Mouse (Mus musculus) telencephalon, adult 2 months (tissue): ENCODE measurements around the gene Gnb5.

Experiments
- DNase-seq: peaks from one replicate; pipeline ENCODE4 v3.0.0-alpha.2; 2011; ENCODE audit warnings: low read depth, low spot score

The Gnb5 gene

DNA sequence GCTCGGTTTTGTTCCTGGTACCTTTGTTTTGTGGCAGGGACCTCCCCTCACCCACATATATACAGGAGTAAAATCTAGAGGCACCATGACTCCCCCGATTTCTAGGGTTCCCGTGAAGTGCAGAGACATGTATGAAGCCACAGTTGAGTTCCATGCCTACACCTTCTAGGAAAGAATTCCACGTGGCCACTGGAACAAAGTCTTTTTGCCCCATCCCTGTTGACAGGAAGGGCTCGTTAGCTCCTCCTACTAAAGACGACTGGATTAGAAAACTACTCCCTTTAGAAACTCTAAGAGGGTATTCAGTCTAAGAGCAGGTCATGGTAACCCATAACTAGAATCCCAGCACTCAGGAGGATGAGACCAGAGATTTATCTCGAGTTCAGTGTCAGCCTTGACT, 1.8 kb upstream of the Gnb5 start:
- DNase-seq, result no peak

- DNase-seq, result no peak
These were observed 927 bp downstream of the Gnb5 start for GRCm38 (mm10) chr9:75307015-75307414.

DNA sequence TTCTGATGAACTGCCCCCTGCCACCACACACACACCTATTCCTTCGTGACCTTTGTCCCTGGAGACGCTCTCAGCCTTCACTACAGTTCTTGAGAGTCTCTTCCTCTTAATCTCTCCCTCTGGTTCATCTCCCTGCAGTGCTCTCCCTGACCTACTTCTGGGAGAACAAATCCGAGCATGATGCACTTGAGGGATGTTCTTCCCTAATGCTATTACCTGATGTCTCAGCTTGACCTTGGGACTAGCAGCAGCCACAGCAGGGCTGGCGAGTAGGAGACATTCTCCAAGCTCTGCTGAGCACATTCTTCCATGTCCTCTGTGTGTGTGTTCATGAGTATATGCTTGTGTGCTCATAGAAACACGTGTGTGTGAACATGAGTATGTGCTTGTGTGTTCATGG, 2.5 kb downstream of the Gnb5 start:
- no peak for DNase-seq

DNA sequence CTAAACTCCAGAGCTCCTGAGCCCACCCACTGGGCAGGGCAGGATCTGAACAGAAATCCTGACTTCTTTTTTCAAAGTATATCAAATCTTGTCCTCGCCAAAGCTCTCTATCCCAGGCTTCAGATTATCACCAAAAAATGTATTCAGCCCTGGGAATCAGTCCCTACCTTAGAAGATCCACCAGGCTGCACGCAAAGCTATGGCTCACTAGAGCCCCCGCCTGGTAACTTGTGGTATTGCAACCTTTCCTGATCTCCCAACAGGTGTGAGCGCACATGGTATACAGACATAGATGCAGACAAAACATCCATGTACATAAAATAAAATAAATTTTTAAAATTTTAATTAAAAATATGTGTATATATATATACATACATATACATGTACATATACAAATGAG, 5.9 kb downstream of the Gnb5 start:
- no peak for DNase-seq

DNA sequence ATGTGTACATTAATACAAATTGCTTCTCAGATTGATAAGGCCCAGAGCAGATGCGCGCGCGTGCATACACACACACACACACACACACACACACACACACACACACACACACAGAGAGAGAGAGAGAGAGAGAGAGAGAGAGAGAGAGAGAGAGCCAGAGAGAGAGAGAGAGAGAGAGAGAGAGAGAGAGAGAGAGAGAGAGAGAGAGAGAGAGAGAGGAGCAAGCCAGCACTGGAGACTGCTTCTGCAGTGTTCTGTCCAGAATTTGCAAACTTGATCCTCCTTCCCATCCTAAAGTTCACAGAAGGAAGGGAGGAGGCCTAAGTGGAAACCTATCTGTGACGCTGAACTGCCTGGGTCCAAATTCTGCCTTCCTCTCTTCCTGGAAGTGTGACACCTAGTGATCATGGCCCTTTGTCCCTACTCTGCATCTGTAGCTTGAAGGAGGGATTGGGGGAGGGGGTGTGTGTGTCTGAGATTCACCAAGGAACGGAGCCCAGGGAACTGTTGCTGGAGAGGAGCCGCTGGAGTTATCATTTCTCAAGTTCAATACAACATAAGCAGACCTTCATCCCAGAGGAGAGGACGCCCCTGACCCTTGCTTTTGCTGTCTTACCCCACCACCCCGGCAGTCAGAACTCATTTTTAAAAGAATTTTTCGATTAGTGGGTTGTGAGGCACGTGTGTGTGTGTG, 7.2 kb downstream of the Gnb5 start:
- no peak for DNase-seq

DNA sequence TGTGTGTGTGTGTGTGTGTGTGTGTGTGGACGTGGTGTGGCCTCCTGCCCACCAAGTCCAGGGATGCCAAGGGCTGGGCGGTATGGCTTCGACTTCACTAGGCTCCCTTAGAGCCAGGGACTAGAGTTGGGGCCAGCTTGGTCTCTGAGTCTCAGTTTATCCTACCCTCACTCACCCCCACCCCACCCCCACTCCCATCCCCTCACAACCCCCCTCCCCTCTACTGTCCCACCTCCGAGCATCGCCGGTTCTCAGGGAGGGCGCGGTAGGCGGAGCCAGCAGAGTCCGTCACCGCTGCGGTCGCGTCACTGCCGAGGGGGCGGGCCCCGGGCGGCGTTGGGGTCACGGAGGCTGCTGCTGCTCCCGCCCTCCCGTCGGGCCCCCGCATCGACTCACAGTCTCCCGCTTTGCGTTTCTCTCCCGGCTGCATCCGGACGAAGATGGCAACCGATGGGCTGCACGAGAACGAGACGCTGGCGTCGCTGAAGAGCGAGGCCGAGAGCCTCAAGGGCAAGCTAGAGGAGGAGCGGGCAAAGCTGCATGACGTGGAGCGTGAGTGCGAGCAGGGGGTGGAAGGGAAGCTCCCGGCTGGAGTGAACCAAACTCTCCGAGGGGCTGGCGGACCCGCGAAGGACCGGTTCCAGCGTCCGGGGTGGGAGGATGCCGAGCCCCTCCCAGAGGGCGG, 7.9 kb downstream of the Gnb5 start:
- no peak for DNase-seq

GRCm38 (mm10) chr9:75314517-75315105, 8.5 kb downstream of the Gnb5 start:
- no peak for DNase-seq

- DNase-seq, result no peak
These were observed 9.2 kb downstream of the Gnb5 start for GRCm38 (mm10) chr9:75315238-75315637.

DNA sequence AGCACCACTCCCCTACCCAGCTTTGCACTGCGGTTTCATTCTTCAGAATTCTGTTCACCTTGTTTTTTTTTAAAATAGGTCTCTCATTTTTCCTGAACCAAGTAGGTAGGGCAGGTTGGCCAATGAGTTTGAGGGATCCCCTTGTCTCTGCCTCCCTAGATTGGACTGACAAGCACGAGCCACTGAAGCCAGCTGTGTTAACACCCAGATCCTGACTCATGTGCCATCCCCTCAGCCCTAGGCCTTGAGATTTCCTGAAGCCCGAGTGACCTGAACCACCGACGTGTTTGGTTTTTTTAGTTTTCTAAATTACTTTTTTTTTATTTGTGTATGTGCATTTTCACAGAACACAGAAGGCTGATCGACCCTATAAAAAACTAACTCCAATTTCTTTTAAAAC, 10.7 kb downstream of the Gnb5 start:
- DNase-seq, result no peak

DNA sequence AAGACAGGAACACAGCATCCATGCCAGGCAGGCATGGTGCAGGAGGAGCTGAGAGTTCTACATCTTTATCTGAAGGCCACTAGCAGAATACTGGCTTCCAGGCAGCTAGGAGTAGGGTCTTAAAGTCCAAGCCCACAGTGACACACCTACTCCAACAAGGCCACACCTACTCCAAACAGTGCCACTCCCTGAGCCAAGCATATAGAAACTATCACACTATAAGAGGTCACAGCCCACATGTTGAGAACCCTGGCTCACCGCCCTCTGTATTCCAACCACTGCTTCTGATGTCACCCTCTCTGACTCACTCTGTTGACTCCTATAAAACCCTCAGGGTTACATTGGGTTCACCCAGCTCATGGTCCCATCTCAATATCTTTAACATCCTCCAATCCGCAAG, 12.1 kb downstream of the Gnb5 start:
- DNase-seq, result no peak

GRCm38 (mm10) chr9:75319365-75319764, 13.3 kb downstream of the Gnb5 start:
- DNase-seq, result no peak

GRCm38 (mm10) chr9:75322099-75322885, 16.2 kb downstream of the Gnb5 start:
- DNase-seq, result no peak

DNA sequence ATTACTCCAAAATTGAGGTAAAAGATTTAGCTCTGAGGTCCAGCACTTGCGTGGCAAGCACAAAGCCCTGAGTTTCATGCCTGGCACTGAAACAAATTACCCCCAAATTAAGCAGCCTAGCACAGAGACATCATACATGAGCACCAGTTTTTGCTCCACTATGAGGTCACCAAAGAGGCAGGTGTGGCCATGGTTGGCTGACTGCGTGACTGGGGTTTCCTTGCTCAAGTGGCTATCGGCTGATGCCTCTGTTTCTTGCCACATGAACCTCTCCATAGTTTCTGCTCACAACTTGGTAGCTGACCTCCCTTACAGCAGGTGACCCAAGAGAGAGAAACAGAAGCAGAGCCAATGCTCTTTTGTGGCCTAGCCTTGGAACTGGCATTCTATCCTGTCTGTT, 22.0 kb downstream of the Gnb5 start:
- DNase-seq, result no peak

DNA sequence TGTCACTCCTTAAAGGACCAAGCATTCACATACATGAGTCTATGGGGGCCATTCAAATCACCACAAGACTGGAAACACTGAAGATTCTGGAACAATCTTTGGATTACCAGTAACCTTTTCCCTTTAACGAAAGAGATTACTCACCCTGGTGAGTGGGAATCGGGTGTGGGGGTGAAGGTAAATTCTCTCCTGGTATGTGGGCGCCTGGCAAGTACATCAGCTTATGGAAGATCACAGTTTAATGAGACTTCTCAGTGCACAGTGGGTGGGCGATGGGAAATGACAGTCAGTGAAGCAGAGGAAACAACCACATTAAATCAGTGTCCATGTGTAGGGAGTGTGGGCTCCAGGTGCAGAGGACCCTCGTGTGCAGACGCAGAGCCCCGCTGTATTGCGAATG, 24.7 kb downstream of the Gnb5 start:
- no peak for DNase-seq

- DNase-seq, result no peak
These were observed 28.4 kb downstream of the Gnb5 start for GRCm38 (mm10) chr9:75334440-75334839.

GRCm38 (mm10) chr9:75338016-75338415, 31.9 kb downstream of the Gnb5 start:
- peak; percentile 97 for DNase-seq

- no peak for DNase-seq
These were observed 36.3 kb downstream of the Gnb5 start for GRCm38 (mm10) chr9:75342433-75342832.

- no peak for DNase-seq
These were observed 41.4 kb downstream of the Gnb5 start, which contains the start of gene Bcl2l10 for GRCm38 (mm10) chr9:75347458-75347857. Gene Bcl2l10 (plus strand): TSS chr9:75347758.

- no peak for DNase-seq
These were observed 42.0 kb downstream of the Gnb5 start for GRCm38 (mm10) chr9:75348066-75348465.

- no peak for DNase-seq
These were observed 42.6 kb downstream of the Gnb5 start for GRCm38 (mm10) chr9:75348641-75349040.

DNA sequence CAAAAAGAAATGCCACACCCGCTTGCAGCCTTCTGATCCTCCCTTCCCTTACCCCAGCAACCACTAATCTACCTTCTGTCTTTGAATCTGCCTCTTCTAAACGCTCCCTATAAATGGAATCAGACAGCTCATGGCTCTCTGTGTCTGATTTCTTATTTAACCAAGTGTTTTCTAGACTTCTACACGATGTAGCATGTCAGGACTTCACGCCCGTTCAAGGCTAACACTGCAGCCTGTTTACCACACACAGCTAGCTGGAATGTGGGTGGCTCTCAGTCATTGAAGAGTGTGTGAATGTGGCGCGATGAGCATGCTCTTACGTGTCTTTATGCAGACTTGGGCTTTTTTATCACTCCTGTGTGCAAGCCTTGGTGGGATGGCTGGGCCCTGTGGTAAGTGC, 47.0 kb downstream of the Gnb5 start:
- DNase-seq, result peak; percentile 39

- no peak for DNase-seq
These were observed 49.7 kb downstream of the Gnb5 start for GRCm38 (mm10) chr9:75355783-75356182.
